Mouse (Mus musculus) skeletal muscle tissue, adult 2 months (tissue): Measurements from ENCODE around the gene Slc38a10.

Source experiments
- DNase-seq: peaks from one replicate; pipeline ENCODE4 v3.0.0-alpha.2; 2012; ENCODE audit warnings: low read depth, low spot score

Gene Slc38a10

DNA sequence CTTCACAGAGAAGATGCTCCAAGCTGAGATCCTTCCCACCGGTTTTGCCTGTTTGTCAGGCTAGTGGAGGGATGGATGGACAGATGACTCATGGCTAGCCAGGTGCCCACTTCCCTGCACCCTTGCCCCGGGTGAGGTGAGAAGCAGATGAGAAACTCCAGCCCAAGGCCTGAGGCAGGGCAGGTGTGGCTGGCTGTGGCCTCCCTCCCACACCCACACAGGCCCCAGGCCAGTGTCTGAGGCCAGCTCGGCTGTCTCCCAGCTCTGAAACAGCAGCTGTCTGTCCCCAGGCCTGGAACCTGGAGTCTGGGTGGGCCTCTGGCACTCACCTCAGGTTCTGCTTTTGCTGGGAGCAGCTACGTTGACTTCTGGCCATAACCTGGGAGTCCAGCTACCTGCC, 24.8 kb upstream of the Slc38a10 start:
- DNase-seq, result no peak

DNA sequence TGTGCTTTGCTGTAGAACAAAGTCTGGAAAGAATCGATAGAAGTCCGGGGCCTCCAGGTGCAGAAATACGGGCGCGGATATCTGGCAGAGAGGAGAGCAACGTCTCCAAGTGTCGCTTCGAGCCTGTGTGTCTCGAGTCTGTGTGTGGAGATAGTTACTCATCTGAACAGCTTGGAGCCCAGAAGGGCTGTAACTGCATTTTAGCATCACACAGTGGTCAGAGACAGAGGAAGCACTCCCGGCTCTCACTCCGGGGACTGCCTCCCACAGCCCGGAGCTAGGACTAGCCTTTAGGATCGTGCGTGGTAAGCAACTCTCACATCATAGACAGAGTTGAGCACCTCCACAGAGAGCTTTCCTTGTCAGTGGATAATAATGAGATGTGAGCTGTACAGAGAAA, 22.1 kb upstream of the Slc38a10 start:
- DNase-seq, result no peak

DNA sequence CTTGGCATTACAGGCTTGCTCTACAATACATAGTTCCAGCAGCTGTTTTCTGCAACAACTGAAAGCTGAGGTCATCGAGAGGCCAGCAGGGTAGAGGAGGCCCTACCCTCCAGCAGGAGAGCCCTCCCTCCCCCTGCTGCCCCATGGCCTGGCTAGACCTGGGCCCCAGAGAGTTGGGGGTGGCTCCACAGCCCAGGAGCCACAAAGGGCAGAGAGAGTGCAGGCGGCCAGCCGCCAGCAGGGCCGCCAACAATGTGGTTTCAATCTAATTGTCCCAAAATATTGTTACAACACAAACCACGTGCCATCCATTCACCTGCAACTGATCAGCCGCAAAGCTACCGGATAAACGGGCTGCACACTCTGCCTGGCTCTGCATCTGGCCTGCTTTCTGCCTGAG, 20.0 kb upstream of the Slc38a10 start:
- no peak for DNase-seq

DNA sequence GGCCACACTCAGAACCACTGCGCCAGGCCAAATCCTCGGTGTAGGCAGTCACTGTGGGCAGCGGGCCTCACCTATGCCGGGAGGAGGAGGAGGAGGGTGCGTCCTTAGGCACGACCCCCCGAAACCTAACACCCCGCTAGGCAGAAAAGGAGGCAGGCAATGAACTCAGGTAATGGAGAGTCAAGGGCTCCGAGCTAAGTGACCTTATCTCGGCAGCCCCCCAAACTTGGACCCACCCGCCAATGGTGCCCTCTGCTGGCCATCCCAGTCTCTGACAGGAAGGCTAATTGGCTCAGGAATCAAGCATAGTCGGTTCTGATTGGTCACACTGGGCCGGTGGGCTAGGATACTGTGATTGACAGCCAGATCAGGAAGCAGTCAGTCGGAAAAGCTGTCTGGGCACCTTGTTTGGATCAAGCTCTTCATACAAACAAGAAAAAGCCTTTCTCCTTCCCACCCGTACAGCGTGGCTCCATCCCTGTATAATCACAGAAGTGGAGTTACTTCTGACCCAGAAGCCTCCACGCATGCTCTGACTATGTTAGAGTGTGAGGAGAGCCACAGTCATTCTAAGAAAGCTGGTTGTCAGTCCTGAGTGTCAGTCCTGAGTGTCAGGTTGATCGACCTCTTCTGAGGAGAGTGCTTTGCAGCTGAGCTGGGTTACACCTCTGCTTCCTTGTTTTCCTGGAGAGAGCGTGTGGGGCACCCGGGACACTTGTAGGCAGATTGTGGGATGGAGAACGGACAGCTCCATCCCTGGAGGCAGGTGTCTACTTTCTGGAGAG, 18.3 kb upstream of the Slc38a10 start:
- no peak for DNase-seq

DNA sequence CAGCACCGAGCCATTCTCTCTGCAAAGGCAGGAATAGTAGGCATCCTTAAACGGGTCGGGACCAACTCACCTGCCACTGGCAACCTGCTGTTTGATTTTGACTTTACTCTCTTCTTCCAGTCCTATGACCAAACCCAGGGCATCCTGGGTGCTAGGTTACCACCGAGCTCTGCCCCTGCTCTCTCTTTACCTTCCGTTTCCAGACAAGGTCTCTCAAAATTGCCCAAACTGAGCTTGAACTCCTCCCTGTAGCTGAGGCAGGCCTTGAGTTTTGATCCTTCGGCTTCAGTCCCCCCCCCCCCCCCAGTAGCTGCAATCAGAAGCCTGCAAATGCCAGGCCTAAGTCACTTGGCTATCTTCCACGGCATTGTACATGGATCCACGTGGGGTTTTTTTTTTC, 17.4 kb upstream of the Slc38a10 start:
- no peak for DNase-seq

DNA sequence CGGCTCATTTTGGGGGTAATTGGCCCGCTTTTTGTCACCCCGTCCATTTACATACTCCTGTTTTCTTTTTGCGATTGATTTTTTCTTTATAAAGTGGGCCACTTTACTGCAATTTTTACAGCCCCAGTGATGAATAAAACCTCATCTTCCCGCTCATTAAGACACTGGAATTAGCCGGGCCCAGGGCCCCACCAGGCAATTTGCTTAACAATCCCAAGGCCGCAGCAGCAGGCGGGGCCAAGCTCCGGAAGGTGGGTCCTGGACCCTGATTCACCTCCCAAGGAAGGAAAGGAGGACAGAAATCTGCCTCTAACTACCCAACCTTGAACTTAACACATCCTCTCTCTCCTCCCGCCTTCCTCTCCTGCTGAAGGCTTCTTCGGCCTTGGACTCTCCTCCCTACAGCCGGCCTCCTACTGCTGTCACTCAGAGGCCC, 16.8 kb upstream of the Slc38a10 start:
- no peak for DNase-seq

DNA sequence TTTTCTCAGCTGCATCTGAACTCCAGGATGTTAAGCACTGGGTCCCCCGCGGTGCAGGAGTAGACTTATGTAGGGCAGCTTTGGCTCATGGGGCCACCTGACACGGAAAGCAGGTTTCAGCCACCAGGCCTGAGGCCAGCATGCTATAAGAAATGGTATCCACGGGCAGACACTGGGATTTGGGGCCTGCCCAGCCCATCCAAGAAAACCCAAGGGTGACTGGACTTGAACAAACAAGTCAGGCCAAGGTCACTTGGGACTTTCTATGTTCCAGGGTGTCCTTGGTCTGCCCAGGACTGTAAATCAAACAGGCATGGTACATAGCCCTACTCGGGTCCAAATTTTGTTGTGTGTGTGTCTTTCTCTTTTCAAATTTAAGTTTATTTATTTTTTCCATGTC, 15.9 kb upstream of the Slc38a10 start:
- DNase-seq, result no peak

DNA sequence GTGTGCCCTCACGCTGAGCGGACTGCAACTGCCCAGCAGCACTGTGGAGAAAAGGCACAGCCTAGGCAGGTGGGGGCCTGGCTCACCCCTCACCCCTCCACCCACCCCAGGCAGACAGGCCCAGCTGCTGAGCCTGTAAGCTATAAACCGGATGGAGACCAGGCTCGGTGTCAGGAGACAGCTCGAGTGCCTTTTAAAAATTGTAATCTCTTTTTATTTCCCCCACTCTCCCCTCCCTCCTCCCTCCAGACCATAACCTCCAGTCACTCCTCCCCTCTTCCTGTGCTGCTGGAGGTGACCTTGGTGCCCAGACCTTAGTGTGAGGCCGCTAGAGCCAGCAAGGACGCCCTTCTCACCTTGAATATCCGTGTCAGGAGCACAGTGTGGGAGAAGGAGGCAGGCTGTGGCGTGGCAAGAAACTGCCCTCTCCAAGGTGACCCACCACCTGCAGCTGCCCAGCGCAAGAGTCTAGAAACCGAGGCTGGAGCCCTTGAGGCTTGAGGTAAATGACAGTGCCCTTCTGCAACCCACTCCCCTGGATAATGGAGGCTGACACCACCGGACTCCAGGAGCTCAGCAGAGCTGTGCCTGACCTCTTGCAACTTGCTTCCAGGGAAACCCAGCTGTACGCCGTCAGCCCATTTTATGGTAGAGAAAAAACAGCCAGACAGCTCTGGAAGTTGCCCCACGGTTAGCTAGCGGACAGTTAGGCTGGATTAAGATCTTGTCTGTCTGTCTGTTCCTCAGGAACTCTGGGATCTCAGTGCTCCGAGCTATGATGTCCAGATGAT, 13.5 kb upstream of the Slc38a10 start:
- DNase-seq, result no peak

DNA sequence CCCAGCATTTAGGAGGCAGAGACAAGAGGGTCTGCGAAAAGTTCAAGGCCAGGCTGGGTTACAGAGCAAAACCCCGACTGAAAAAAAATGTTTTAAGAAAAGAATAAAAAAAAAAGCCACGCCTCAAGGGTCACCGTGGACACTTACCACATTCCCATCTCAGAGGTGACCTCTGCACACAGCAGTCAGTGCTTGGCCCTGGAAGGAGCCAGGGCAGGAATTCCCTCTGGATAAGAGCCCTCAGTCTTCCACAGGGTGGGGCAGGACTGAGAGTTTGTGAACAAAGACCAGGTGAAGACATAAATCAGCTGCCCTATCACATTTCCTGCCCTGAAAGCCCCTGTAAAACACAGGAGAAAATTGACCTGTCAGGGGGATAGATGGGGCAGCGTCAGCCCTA, 12.9 kb upstream of the Slc38a10 start:
- no peak for DNase-seq

DNA sequence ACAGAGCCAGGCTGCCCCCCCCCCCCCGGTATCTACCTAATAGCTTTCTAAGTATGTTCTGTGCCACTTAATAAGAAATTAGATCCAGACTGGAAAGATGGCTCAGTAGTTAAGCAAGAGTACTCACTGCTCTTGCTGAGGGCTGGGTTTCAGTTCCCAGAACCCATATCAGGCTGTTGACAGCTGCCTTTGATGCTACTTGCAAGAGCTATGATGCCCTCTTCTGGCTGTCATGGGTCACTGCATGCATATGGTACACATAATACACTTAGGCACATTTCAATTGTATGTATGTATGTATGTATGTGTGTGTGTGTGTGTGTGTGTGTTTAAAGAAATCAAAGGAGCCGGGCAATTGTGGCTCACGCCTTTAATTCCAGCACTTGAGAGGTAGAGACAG, 12.1 kb upstream of the Slc38a10 start:
- DNase-seq, result no peak

DNA sequence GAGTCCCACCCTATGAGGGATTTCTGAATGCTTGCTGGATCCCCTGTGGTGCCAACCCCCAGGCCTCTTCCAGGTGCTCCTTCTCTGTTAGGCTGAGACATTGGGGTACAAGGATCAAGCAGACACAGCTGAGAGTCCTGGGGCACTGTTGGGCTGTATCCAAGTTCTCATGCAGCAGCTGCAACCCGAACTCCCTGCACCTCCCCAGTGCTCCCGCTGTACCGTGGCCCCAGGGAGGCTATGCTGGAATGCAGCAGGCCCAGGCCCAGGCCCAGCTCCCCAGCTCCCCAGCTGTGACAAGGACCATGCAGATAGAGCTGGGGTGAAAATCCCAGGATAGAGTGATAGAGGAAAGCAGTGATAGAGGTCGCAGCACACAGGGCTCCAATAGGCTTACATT, 10.1 kb upstream of the Slc38a10 start:
- no peak for DNase-seq

DNA sequence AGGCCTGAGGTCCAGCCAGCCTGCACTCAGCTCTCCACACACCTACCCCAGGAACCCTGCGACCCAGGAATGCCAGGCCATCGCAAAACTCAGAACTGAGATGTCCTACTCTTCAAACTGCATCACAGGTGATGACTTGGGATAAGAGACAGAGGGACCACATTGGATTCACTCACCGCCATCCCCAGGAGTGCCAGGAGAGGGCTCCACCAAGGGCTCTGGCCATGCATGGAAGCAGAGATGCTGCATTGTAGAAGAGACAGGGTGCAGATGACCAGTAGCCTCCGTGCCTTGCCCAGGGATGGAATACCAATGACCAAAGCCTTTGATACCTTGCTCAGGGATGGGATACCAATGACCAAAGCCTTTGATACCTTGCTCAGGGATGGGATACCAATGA, 9.3 kb upstream of the Slc38a10 start:
- DNase-seq, result no peak

DNA sequence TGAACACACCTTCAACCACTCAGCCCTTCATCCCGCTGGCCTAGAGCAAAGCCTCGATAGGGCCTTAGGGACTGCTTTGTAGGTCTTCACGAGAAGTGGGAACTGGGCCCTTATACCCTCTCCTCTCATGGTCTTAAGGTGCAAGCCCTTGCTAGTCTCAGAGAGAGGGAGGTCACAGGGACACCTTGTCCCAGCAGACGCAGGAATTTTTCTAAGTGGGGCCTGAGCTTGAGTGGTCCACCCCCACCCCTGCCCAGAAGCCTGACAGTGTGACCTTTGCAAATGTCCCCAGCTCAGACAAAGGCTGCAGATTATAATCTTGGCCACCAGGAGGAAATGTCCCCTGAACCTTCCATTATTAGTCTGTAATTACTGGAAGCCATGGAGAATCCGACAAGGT, 8.5 kb upstream of the Slc38a10 start:
- no peak for DNase-seq

DNA sequence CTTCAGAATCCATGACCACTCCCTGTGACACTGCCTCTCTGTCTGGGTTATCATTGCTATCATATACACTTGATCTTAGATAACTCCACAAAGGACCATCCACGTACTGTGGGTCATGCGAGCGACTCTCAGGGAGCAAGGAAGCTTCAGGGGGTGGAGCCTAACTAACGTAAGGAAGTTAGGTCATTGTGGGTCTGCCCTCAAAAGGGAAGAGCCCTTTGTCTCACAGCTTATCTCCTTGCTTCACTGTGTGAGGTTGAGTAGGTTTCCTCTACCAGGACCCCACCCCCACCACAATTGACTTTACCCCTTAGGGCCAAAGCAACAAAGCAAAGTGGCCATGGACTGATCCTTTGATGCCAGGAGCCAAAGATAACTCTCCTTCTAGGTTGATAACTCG, 7.7 kb upstream of the Slc38a10 start:
- DNase-seq, result no peak

DNA sequence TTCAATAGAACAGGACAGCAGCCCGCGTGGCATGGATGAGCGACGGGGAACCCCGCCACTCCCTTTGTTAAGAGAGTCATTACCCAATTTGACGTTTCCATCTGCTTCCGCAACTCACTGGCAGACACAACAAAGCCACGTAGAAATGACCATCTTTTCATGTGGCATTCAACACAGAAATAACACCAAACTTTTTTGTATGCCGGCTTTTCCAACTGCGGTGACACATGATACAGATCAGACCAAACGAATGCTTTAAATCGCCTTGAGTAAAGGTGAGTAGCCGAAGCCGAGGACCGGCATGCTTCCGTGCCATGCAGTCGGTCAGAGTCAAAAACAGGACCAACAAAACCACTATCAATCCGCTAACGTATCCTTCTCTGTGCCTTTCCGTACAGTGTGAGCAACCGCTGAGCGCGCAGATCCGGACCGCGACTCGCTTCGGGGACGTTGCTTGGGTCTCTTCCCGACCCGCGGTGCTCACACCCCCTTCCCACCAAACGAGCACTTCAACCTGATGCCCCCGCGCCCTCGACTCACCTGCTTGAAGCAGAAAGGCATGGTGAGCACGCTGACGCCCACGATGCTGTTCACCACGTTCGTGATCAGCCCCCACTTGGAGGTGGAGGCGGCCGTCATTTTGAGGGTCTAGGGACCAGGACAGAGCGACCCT, 570 bp downstream of the Slc38a10 start:
- no peak for DNase-seq

DNA sequence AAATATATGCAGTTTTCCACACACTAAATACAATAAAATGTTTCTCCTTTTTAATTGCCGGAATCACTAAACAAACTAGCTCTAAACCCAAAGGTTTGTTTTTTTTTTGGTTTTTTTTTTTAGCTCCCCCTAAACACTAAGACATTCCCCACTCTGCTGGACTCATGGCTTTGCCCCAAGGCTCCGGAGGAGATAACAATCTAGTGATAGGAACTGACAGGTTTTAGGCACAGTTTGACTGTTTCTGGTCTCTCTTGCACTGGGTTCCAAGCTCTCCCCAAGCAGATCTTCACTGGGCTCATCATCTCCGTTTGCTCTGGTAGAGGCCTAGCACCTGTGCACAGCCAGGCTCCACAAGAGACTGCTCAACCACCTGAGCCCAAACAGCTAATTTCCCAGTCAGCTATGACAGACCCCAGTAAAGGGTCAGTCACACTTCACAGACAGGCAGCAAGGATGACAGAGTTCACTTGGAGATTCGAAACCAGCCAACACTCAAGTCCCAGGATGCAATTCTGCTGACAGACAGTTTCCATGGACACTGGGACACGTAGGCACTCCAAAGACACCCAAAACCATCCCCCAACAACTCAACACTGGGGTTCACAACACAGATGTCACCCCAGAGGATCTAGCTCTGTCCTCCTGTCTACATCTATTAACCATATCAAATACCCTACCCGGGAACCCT, 1.5 kb downstream of the Slc38a10 start:
- no peak for DNase-seq

DNA sequence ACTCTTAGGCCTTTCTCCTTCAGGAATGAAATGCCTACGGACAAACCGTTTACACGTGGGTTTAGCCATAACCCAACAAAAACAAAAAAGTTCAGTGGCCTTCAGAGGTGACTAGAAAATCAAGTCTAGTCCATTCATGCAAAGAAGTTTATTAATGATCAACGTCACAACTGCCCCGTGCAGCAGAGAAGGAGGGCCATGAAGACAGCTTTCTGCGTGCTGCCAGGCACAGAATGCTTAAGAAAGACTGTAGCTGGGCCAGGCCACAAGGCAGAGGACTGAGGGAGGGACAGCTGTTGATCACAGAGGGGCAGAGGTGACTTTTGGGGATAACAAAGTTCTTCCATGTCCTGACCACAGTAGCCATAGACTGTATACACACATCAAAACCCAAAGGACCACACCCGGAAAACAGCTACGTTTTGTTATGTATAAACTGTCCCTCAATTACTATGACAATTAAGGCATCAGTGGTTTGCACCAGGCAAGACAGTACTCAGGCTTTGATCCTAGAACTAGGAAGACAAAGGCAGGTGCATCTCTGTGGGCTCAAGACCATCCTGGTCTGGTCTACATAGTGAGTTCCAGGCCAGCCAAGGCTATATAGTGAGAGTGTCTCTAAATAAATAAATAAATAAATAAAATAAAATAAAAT, 2.8 kb downstream of the Slc38a10 start:
- DNase-seq, result no peak

DNA sequence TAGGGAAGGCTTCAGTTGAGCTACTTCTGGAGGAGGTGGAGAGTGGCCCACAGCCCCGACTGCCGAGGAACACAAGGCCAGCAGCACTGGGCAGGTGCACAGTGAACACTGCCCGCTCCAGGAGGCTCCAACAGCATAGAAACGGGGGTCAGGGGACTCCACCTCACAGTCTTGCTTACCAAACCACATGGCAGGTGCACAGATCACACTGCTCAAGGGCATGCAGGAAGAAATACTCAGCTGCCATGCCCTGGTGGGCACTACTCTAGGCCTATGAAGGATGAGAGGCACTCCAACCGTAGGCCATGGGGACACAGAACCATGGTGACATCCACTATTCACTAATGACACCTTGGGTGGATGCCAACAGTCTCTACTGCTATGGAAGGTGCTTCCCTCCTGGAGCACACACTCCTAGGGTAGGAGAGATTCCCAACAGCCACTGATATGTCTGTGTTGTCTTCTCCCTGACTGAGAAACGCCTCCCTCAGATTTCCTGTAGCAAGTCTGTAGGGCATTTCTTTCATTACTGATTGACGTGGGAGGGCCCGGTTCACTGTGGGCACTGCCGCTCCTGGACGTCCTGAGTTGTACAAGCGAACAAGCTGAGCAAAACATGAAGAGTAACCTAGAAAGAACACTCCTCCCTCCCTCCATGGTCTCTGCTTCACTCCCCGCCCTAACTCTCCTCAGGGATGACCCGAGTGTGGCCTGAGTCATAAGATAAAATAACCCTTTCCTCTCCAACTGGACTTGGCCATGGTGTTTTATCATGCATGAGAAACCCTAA, 7.2 kb downstream of the Slc38a10 start:
- no peak for DNase-seq

DNA sequence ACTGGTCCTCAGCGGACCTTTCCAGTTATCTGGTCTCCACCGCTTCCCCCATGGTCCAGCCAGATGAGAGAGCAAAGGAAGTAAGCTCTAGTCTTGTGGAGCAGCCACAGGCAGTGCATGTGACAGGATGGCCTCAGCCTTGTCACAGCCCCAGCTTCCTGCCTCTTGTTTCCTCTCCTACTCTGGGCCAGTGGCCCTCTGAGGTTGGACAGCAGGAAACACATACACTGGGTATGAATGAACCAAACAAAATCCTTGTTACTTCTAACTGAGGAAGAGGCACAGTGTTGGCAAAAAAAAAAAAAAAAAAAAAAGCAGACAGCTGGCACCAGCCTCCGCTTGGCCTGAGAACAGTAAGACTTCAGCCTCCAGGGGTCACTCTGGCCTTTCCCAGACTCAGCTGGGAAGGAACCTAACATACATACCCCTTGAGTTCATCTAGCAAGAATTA, 8.5 kb downstream of the Slc38a10 start:
- DNase-seq, result peak; percentile 65

DNA sequence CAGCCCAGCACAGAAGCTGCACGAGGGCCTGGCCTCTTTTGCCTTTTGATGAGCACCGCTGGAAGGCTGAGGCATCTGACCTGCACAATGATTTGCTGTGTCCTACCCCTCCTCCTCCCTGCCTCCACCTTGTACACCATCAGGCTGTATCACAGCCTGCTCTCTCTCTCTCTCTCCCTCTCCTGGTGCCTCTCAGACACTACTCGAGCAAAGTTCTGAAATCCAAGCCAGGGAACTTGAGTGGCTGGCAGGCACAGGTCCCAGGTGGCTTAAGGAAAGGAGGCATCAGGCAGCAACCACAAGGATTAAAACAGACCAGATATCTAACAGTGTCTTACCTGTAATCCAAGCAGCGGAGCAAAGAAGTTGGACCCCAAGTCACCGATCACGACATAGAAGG, 10.9 kb downstream of the Slc38a10 start:
- peak; percentile 66 for DNase-seq

DNA sequence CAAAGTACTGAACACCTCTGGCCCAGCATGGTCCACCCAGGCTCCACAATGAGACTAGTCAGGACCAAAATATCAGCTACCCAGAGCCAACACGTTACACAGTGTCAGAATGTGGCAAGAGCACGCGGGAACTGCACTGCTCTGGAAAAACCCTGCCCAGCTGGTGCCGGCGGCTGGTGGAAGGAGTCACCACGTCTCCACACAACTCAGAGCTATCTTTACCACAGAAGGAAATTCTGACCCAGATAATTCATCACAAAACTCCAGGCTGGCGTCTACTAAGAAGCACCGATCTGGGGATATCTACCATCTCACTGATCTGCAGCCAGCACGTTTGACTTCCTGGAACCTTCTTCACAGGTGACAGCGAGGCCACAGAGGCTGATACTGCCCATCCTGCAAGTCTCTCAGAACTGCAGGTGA, 11.8 kb downstream of the Slc38a10 start:
- no peak for DNase-seq
